Mouse (Mus musculus): ENCODE results near the gene Smurf2.
A peak's percentile ranks its signal among the peaks of the same experiment; 100 is the strongest.

Gene Smurf2

DNA sequence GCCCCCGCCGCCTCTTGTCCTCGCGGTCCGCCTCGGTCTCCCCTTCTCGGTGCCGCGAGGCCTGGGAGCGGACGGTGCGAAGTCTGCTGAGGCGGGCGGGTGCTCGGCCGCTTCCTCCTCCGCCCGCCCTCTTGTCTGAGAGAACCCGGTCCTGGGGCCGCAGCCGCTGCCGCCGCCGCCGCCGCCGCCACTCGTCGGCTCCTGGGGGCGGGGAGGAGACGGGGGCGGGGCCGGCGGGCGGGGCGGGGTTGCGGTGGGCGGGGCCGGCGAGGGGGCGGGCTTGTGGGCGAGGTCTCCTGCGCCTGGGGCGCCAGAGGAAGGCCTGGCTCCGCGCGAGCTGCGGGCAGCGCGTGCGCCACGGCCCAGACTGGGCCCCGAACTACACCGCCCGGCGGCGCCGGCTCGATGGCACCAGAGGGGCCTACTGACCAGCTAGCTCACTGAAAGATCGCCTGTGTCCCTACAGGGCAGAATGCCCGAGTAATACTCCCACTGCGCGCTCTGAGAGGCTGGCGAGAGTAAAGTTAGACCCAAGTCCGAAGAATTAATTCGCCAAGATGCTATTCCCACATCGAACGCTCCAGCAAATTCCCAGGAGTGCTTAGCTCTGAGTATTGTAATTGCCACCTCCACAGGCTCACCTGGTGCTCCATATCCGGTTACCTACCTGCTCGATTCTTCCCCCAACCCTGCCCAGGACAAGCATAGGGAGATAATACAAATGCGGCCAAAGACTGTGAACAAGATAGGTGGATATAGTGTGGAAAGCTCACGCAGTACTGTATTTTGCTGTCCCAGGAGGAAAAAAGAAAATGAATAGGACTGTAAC is at the start of gene Smurf2:
Gene Smurf2 (minus strand): TSS at position 165 of the 829 bp plus-strand sequence.
- no peak for TF ChIP-seq GATA4 (IDR thresholded peaks at IDR 0.05; ENCODE audit: insufficient replicate concordance, low read length)

DNA sequence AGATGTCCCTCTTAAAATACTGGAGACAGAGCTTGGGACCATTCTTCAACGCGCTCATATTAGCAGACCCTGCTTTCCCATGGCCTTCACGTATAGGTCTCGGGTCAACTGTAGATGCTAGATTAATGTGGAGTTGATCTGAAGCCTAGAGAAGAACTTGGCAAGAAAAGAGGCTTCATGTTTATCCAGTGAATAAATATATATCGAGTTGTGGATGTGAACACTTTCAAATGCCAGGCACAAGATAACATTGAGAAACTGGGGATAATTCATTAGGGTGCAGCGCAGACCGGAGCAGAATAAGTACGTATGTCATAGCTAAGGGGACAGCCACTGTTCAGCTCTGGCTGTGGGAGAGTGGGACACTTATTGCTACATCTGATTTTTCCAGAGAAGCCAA is 49.3 kb upstream of the Smurf2 start:
- TF ChIP-seq GATA4 (IDR thresholded peaks at IDR 0.05; ENCODE audit: insufficient replicate concordance, low read length): no peak

GRCm38 (mm10) chr11:106967630-106968029 is 47.1 kb upstream of the Smurf2 start:
- peak; percentile 86; the same call in 1 of the 2 replicates for TF ChIP-seq GATA4 (IDR thresholded peaks at IDR 0.05; ENCODE audit: insufficient replicate concordance, low read length)

GRCm38 (mm10) chr11:106965881-106966280 is 45.4 kb upstream of the Smurf2 start:
- TF ChIP-seq GATA4 (IDR thresholded peaks at IDR 0.05; ENCODE audit: insufficient replicate concordance, low read length): no peak

DNA sequence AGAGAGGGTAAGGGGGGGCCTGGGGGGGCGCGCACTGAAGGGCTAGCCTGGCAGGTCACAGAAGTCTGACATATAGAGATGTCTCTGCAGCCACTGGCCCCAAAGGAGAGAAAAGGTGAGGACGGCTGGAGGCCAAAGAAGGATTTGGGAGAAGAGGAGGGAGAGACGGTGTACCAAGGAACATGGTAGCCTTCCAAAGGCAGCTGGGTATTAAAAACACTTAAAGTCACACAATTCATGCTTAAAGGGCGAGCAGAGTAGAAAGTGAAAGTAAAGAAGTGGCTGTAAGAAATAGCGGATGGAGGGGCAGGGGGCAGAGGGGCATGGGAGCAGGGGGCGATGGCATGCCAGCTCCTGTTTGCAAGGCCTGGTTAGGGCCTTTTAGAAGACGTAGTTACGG is 41.8 kb upstream of the Smurf2 start:
- TF ChIP-seq GATA4 (IDR thresholded peaks at IDR 0.05; ENCODE audit: insufficient replicate concordance, low read length): no peak

DNA sequence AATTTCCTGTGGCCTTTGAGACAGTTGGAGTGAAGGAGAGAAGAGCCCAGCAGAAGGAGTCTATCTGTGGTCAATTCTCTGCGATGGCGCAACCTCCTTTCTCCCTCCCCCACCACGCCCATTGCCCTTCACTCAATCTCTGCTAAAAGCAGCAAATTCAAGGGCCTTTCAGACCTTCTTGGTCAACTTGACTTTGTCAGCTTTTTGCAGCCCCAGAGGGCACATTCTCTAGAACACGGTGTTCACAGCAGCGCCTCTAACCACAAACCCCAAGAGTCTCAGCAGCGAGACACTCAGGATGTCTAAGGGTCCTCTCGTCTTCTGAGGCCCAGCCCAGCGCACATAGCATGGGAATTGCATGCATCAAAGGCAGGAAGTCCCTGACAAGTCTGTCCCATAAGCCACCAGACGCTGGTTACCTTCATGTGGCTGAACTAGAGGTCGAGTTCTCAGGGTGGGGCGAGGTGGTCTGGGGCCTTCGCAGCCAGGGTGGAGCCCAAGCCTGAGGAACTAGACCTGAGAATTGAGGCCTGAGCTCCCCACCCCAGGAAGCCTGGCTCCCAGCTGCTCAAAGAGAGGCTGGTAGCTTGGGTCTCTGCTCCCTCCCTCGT is 41.1 kb upstream of the Smurf2 start:
- no peak for TF ChIP-seq GATA4 (IDR thresholded peaks at IDR 0.05; ENCODE audit: insufficient replicate concordance, low read length)

DNA sequence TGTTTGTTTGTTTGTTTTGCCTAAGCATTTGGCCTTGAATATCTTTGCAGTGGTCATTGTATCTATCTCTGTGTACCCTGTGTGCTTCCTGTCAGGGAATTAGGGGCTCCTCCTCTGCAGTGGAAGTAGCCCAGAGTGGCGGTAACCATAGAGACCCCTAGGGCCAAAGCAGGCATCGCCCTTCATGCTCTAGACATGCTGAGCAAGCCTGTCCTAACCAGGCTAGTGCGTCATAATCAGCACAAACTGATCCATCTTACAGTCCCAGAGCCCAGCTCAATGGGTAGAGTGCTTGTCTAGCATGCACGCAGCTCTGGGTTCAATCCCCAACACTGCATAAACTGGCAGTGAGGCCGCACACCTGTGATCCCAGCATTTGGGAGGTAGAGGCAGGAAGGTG is 38.6 kb upstream of the Smurf2 start:
- TF ChIP-seq GATA4 (IDR thresholded peaks at IDR 0.05; ENCODE audit: insufficient replicate concordance, low read length): no peak

GRCm38 (mm10) chr11:106958407-106959071 is 38.0 kb upstream of the Smurf2 start:
- no peak; the same call in 1 of the 2 replicates for TF ChIP-seq GATA4 (IDR thresholded peaks at IDR 0.05; ENCODE audit: insufficient replicate concordance, low read length)

DNA sequence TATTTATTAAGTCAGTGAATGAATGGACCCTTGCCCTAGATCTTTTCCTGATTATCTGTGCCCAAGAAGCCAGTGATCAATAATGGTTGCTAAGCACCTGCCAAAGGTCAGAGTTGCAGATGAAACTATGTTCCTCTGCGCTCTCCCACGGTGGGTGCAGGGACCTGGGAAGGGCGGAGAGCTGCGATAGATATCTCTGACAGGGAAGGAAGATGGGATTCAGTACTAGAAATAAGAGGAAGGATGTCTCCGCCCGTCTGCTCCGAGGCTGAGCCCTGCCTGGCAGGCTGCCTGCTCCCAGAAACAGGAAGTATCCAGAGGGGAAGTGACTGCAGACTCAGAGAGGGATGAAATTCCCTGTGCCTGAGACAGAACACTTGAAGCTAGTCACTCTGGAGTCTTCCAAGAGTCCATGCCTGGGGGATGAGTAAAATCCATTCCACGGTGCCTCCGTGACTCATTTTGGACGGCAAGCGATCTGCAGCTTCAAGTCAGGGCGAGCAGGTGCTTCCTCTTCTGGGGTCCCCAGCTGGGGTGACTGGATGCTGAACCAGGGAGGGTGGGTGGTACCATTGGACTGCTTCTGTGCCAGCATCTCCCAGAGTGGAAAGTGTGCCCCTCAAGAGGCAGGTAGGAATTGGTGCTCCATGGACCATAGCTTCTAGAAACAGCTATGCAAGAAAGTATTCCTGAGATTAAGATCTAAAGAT is 36.9 kb upstream of the Smurf2 start:
- TF ChIP-seq GATA4 (IDR thresholded peaks at IDR 0.05; ENCODE audit: insufficient replicate concordance, low read length): peak; percentile 89

- no peak for TF ChIP-seq GATA4 (IDR thresholded peaks at IDR 0.05; ENCODE audit: insufficient replicate concordance, low read length)
Measured at GRCm38 (mm10) chr11:106954566-106954965, 34.1 kb upstream of the Smurf2 start.

- TF ChIP-seq GATA4 (IDR thresholded peaks at IDR 0.05; ENCODE audit: insufficient replicate concordance, low read length): no peak
Measured at GRCm38 (mm10) chr11:106954116-106954515, 33.6 kb upstream of the Smurf2 start.

GRCm38 (mm10) chr11:106937306-106937705 is 16.8 kb upstream of the Smurf2 start:
- TF ChIP-seq GATA4 (IDR thresholded peaks at IDR 0.05; ENCODE audit: insufficient replicate concordance, low read length): no peak

- TF ChIP-seq GATA4 (IDR thresholded peaks at IDR 0.05; ENCODE audit: insufficient replicate concordance, low read length): no peak
Measured at GRCm38 (mm10) chr11:106930366-106930765, 9.9 kb upstream of the Smurf2 start.

DNA sequence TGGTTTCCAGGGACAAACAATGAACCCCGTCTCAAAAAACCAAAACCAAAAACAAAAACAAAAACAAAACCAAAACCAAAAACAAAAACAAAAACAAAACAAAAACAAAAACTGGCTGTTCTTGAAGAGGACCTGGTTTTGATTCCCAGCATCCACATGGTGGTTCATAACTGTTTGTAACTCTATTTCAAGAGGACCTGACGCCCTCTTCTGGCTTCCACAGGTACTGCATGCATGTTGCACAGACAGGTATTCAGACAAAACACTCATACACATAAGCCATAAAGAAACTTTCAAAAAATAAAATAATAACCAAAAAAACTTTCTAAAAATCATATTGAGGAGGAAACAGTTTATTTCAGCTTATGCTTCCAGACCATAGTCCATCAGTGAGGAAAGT is 8.4 kb upstream of the Smurf2 start:
- no peak for TF ChIP-seq GATA4 (IDR thresholded peaks at IDR 0.05; ENCODE audit: insufficient replicate concordance, low read length)

DNA sequence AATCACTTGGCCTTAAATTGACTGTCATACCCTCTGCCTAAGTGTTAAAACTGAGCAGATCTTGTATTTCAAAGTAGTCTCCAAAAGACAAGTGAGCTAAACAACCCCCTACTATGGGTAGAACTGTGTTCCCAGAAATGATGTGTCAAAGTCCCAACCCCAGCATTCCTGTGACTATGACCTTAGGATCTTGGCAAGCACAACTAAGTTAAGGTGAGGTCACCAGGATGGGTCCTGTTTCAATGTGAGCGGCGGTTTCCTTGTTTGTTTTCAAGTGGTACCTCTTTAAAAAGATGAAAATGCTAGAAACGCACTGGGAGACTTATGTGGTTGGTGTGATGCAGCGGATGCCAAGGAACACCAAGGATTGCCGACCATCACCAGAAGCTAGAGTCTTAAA is 7.4 kb upstream of the Smurf2 start:
- no peak for TF ChIP-seq GATA4 (IDR thresholded peaks at IDR 0.05; ENCODE audit: insufficient replicate concordance, low read length)
